Mouse (Mus musculus): ENCODE results near the gene Stkld1.

The Stkld1 gene

DNA sequence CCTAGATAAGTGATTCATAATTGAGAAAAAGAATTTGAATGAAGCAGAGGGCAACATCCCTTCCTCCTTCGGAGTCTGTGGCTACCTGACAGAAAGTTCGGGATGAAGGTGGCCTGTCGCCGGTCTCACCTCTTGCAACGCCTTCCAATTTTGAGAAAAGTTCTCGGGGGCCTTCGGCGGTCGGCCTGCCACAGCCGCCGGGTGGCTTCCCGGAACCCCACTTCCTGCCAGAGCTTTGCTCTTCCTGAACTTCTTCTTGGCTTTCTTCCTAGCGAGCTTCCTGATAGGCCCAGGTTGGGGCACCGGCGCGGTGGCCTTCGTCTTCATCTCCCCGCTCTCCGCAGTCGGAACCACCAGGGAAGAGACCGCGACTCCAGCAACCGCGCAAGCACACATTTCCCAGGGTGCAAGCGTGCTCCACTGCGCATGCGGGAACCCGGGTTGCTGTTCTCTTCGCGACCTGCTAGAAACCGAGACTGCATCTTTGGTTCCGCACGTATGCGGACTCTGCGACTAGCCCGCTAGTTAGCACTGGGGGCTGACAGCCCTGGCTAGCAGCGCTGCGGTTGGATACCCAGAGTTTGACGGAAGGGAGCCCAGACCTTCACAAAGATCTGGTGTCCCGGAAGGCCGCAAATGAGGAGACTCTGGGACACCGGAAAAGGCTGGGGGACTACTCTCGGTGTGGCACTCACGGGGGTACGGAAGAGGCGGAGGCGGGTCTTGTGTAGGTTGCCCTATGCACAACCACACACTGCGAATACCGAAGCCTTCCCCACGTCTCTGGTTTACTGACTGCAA lies 30.3 kb downstream of the Stkld1 start, which contains the start of gene Rexo4:
Gene Rexo4 (minus strand): TSS at position 464 of the 801 bp plus-strand sequence.
- peak; percentile 94 for DNase-seq (ENCODE audit: low spot score)

DNA sequence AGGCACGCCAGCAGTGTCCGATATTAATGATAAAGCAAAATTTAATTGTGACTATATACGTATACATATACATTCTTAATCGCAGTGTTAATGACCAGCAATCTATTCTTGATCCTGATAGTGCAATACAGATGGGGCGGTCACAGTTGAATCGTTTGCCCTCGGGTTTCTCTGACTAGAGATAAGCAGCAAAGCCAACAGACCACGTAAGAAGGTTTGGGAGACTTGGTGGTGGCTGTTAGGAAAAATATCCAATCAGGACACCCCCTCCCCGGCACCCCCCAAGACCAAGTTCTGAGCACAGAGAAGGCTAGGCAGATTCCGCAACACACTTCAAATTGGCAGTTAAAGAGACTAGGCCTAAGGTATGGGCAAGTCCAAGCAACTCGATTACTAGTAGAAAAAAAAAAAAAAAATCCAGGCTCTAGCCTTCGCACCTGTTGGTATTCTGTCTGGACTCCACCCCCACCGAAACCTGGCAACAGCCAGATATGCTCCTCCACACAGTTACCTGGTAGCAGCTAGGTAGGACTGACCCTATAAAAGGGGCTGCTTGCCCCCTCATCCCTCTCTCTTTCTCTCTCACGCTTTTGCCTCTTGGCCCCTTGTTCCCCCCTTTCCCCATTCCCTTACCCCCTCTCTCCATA lies 31.0 kb downstream of the Stkld1 start:
- DNase-seq (ENCODE audit: low spot score), result no peak

DNA sequence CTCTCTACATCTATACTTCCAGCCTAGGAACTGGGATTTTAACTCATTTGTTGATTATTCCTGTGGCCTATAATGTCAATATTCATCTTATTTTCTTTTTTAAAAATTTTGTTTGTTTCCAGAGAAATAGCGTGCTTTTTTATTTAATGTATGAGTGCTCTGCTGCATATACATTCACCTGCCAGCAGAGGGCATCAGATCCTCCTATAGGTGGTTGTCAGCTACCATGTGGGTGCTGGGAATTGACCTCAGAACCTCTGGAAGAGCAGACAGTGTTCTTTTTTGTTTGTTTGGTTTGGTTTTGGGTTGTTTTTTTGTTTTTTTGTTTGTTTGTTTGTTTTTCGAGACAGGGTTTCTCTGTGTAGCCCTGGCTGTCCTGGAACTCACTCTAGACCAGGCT lies 33.4 kb downstream of the Stkld1 start:
- DNase-seq (ENCODE audit: low spot score), result no peak

DNA sequence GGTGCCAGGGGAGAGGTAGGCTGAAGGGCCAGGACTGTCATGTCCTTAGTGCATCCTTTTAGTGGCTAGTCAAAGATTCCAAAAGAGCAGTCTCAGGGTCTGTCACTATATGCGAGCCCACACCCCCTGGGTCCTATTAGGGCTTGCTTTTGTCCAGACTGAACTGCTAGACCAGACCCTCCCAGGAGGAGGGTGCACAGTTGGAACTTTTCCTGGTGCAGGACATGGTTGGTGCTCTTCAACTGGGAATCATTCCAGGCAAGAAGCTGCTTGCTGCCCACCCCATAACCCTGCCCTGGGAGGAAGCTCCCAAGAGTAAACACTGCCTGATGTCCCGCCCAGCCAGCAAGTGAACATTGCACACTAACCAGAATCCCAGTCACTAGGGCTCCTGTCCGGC lies 39.3 kb downstream of the Stkld1 start, which contains the start of gene Adamts13:
Gene Adamts13 (plus strand): TSS at position 301 of the 400 bp plus-strand sequence.
- no peak for DNase-seq (ENCODE audit: low spot score)

DNA sequence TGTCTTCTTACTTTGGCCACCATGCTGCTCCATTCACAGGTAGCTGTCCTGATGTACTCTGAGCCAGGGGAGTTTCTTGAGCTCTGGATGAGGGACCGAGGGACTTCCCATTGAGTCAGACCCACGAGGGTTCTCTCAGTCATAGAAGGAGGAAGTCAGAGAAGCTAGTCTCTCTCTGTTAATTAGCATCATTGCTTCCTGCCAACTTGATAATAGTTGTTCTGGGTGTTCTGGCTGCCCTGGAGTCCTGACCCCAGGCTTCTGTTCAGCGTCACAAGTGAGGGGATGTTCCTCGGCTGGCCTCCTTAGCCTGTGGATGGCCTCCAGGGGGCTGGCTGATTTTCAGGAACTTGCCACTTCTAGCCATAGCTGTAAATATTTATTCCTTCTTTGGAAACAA lies 40.1 kb downstream of the Stkld1 start:
- DNase-seq (ENCODE audit: low spot score), result no peak

DNA sequence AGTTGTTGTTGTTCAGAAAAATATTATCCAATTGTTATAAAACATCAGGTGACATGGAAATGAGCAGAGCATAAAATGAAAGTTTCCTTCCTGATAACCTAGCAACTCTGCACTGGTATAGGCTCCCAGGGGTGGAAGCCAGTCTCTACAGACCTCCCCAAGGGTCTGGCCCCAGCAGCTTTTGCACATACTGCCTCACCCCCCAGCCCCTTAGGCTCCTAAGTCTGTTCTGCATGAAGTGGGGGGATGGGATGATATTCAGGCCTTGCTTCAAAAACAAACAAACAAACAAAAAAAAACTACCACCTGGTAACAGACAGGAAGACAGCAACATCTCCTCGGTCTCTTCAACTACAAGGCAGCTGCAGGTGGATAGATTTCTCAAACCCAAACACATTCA lies 46.5 kb downstream of the Stkld1 start:
- DNase-seq (ENCODE audit: low spot score), result no peak

DNA sequence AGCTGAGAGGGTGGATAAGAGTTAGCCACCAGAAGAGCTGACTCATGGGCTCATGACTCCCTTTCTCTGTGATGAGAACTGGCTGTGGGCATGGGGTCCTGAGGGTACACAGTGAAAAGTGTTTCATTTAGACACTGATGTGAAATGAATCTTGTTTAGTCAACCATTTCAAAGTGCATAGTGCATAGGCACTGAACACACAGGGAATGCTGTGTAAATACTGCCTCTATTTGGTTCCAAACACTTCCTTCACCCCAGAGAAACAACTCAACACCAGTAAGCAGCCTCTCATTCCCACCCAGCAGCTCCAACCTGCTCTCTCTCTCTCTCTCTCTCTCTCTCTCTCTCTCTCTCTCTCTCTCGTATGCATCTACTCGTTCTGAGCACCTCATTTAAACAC lies 50.3 kb downstream of the Stkld1 start:
- no peak for DNase-seq (ENCODE audit: low spot score)

DNA sequence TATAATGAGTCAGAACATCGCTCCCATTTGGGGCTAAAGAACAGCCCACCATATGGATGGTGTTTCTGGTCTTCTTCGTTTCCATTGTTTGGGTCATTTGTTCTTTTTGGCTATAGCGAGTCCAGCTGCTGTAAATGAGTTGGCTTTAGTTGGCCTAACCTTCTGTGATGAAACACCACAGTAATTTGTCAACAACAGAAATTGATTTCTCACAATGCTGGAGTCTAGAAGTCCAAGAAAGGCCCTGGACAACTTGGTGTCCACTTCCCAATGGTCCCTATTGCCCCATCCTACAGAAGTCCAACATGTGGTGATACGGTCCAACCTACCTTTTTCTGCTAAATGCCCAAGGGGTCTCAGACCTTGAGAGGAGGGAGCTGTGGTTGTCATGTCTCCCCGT lies 50.8 kb downstream of the Stkld1 start:
- no peak for DNase-seq (ENCODE audit: low spot score)

DNA sequence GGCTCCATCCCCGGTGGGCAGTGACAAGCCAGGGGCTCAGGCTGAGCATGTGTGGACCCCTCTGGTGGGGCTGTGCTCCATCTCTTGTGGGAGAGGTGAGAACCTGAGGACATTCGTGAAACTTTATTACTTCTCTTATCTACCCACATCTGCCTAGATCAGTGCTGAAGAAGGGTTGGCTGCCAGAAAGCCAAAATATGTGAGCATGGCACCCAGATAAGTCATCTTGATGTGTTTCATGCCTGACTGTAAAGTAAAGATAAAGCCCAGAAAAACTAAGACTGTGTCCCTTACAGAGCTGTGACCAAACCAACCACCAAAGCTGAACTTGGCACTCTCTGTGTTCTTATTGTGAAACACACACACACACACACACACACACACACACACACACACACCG lies 60.1 kb downstream of the Stkld1 start:
- DNase-seq (ENCODE audit: low spot score), result no peak

DNA sequence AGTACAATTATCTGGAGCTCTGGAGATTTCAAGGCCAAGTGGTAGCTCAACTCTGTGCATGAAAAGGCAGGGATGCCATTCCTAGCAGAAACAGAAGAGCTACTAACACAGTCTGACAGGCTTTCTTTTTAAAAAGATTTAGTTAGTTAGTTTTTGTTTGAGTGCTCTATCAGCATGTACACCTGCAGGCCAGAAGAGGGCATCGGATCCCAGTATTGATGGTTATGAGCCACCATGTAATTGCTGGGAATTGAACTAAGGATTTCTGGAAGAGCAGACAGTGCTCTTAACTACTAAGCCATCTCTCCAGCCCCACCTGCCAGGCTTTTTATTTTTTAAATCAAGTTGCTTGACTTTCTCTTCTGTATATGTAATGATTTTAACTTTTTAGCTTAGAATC lies 63.7 kb downstream of the Stkld1 start:
- no peak for DNase-seq (ENCODE audit: low spot score)

DNA sequence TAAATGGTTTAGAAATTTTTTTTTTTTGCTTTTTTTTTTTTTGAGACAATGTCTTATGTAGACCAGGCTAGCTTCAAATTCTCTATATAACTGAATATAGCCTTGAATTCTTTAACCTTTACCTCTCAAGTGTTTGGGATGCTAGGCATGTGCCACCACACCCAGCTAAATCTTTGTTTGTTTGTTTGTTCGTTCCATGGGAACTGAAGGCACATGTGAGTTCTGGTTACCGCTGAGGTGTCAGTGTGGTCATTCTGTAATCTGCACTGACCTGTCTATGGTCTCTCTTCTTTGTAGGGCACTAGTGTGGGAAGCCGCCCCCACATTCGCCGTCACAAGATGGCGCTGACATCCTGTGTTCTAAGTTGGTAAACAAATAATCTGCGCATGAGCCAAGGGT lies 64.1 kb downstream of the Stkld1 start:
- DNase-seq (ENCODE audit: low spot score), result no peak

All from urinary bladder, postnatal 14 days (tissue).